Mouse (Mus musculus) CH12.LX (cell line): ENCODE data around the gene Grin2c.

ENCODE experiments used
- BHLHE40 ChIP-seq: IDR thresholded peaks from 2 replicates; pipeline ENCODE4 v1.6.1; 2011; ENCODE audit warnings: mild to moderate bottlenecking, low read depth, low read length, improper control_type of control experiment
- CHD2 ChIP-seq: IDR thresholded peaks from 2 replicates; pipeline ENCODE4 v1.6.1; 2011; ENCODE audit warnings: low read length, improper control_type of control experiment
- CTCF ChIP-seq, 2 experiments: IDR thresholded peaks in 1 of 2; conservative IDR thresholded peaks in 1 of 2; 2 replicates each; pipeline ENCODE4 v1.5.1; 2011 to 2012; ENCODE audit warnings: low read depth in 2 of 2, low read length in 2 of 2, improper control_type of control experiment in 1 of 2, inconsistent platforms in 1 of 2, mild to moderate bottlenecking in 1 of 2, moderate library complexity in 1 of 2
- MAZ ChIP-seq: IDR thresholded peaks from 2 replicates; pipeline ENCODE4 v1.6.1; 2012; ENCODE audit warnings: low read depth, mild to moderate bottlenecking, inconsistent platforms, low read length, improper control_type of control experiment, moderate library complexity
- MXI1 ChIP-seq: IDR thresholded peaks from 2 replicates; pipeline ENCODE4 v1.6.1; 2011; ENCODE audit warnings: mild to moderate bottlenecking, low read depth, low read length, improper control_type of control experiment
- NELFE ChIP-seq: IDR thresholded peaks from 2 replicates; pipeline ENCODE4 v1.6.1; 2011; ENCODE audit warnings: low read depth, low read length, improper control_type of control experiment
- POLR2A ChIP-seq: IDR thresholded peaks from 2 replicates; pipeline ENCODE4 v1.6.1; 2011; ENCODE audit warnings: low read depth, mild to moderate bottlenecking, improper control_type of control experiment, low read length
- USF2 ChIP-seq: conservative IDR thresholded peaks from 2 replicates; pipeline ENCODE4 v1.6.1; 2011; ENCODE audit warnings: low read depth, low read length, improper control_type of control experiment
- ZNF384 ChIP-seq: IDR thresholded peaks from 2 replicates; pipeline ENCODE4 v1.6.1; 2012; ENCODE audit warnings: low read depth, low read length, improper control_type of control experiment, inconsistent platforms

DNA sequence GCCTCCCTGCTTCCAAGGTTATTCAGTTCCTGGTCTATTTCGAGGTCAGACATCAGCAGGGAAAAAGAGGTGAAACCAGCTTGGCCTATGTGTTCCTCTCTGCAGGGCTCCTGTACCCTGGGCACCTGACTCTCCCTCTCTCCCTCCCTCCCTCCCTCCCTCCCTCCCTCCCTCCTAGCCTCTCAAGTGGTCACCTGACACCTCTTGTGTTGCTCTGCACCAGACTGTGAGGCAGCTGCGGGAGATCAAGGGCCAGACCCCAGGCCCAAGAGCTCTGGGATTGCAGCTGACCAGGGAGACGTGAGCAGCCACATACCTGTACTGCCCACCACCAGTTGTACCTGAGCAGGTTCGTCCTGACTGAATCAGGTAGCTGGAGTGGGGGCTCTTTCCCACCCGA lies 51.9 kb downstream of the Grin2c start:
- no peak for TF ChIP-seq CHD2
- no peak for TF ChIP-seq CTCF (conservative IDR thresholded peaks at IDR 0.05 in 1 of 2, IDR thresholded peaks at IDR 0.05 in 1 of 2; ENCODE audit: low read depth in 2 of 2, low read length in 2 of 2)
- TF ChIP-seq ZNF384, result no peak
- TF ChIP-seq NELFE, result no peak
- no peak for TF ChIP-seq POLR2A
- no peak for TF ChIP-seq BHLHE40
- TF ChIP-seq USF2, result no peak
- TF ChIP-seq MAZ, result no peak
- TF ChIP-seq MXI1, result no peak
